Mouse (Mus musculus): ENCODE measurements around the gene Ccndbp1. TPM values are rescaled to one million over a fixed set of nuclear protein-coding genes. Genes with fewer than 3 reads are reported as not detected.

Gene Ccndbp1
- 80.3 TPM for total RNA-seq (2023)

DNA sequence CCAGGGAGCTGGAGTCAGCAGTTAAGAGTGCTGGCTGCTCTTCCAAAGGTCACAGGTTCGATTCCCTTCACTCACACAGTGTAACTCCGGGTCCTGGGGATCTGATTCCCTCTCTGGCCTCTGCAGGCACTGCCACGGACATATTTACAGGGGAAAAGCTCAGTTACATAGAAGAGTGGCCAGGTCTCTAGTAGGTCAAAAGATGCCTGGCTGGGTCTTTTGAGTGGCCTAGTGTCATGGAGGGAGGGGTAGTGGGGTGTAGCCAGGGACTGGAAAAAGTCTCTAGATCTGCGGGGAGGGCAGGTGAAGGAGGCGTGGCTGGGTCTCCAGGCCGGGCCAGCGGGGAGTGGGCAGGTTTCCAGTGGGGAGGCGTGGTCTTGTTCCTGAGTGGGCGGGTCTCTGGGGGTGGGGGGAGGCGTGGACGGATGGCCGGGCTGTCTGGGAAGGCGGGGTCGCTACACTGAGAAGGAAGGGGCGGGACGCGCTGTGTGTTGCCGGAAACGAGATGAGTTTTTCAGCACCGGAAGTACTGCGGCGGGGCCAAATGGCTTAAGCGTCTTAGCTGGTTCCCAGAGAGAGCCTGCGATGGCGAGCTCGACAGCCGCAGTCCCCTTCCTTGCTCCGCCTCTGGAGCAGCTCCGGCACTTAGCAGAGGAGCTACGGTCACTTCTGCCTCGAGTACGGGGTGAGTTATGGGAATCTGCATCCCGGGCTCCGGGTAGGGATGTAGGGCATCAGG is at the start of gene Ccndbp1:
TSS of gene Ccndbp1 (plus strand) at position 479 of the 739 bp plus-strand sequence.

DNA sequence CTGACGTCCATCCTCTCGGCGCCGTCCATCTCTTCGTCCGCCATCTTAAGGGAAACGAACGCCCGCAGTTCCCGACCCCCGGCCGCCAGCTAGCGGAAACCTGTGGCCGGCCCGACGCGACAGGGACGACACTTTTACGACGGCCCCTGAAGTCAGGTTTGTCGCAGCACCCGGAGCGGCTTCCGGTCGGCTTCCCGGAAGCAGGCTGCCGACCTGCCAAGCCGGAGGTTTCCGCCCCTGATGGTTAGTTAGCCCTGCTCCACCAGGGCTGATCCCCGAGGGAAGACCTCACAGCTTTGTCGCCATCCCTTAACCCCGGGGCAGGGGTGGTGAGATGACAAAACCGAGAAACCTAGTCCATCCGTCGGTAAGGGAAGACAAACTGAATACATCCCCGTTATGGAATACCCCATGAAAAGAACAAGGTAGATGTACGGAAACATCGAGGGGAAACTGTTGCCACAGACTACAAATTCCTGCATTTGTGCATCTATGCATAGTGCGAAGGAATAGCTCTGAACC is 37.6 kb upstream of the Ccndbp1 start, which contains the start of gene Ubr1:
TSS of gene Ubr1 (minus strand) at position 157 of the 522 bp plus-strand sequence.

DNA sequence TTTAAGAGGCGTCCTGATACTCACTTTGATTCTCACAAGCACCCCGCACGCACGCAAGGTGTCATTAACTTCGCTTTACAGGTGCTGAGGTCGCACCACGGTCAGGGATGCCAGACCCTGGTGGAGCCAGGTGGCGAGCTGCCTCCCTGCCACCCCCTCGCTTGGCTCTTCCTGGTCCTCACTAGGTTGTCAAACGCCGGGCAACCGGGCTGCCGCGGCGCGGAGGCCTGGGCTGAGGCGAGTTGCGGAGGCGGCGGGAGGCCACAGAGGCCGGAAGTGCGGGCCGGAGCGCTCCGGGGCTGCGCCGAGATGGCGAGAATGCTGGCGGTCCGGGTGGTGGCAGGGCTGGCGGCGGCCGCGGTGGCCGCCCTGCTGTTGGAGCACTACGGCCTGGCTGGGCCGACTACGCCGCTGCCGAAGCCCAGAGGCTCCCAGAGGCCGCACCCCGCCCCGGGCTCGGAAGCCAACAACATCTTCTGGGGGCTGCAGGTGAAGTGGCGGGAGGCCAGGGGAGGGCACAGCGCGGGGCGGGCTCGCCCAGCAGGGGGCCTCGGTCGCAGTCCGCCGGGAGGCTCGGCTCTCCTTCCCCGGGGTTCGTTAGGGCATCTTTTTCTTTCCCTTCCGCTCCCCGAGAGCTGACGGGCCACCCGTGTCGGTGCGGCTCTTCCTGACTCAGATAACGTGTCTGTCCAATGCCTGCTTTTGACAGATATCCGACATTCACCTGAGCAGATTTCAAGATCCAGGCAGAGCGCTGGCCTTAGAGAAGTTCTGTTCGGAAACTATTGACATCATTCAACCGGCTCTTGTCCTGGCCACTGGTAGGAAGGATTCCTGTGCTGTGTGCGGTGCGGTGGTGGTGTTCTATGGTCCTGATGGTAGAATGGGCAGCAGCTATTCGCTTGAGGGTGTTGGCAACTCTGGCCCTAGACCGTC is 30.9 kb upstream of the Ccndbp1 start, which contains the start of gene Tmem62:
TSS of gene Tmem62 (plus strand) at position 28 of the 936 bp plus-strand sequence.

DNA sequence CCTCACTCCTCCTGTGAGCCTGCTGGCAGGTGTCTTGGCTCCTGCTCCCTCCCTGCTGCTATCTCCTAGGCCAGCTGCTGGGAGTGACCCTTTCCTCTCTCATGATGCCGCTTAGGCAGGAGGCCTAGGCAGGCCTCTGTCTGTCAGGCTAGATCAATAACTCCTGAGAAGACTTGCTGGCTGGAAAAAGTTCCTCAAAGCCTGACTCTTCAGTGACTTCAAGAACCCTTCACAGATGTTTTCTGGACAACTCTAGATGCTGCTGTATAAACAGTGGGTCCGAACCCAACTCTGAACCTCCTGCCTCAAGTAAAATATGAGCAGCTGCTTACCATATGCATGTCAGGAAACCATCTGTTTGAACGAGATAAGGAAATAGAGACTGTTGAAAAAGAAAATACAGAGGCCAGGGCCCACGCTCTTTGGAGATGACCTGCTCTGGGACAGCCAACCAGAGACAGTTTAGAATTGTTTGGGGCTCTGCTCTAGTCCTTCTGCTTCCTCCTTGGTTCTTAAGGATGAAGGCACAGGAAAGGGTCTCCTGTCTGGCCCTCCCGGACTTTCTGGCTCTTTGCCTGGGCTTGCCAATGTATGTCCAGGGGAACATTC is 28.6 kb downstream of the Ccndbp1 start, which contains the start of gene Epb42:
TSS of gene Epb42 (minus strand) at position 340 of the 609 bp plus-strand sequence.

Other genes starting within 250 kb of the Ccndbp1 start
- gene Cdan1, start 158.3 kb upstream of the Ccndbp1 start, total RNA-seq (2023): 39.1 TPM
- 13.3 TPM for gene Ttbk2, start 157.8 kb upstream of the Ccndbp1 start, total RNA-seq (2023)
- 67.5 TPM for gene Ubr1, start 37.7 kb upstream of the Ccndbp1 start, total RNA-seq (2023)
- gene Tmem62, start 31.4 kb upstream of the Ccndbp1 start, total RNA-seq (2023): 31.6 TPM
- gene Epb42, start 28.7 kb downstream of the Ccndbp1 start, total RNA-seq (2023): not detected
- gene Tgm5, start 77.4 kb downstream of the Ccndbp1 start, total RNA-seq (2023): not detected
- not detected for gene Tgm7, start 101.4 kb downstream of the Ccndbp1 start, total RNA-seq (2023)
- gene Adal, start 132.0 kb downstream of the Ccndbp1 start, total RNA-seq (2023): 20.6 TPM
- gene Lcmt2, start 132.2 kb downstream of the Ccndbp1 start, total RNA-seq (2023): 14.9 TPM
- 64.1 TPM for gene Tubgcp4, start 162.3 kb downstream of the Ccndbp1 start, total RNA-seq (2023)
- gene Zscan29, start 162.7 kb downstream of the Ccndbp1 start, total RNA-seq (2023): 30.4 TPM

Measured in CD4-positive naive resting alpha-beta T cell, adult 57 days (primary cell).